ENCODE assay signal across 12 mouse cellular contexts in the genomic region with DNA sequence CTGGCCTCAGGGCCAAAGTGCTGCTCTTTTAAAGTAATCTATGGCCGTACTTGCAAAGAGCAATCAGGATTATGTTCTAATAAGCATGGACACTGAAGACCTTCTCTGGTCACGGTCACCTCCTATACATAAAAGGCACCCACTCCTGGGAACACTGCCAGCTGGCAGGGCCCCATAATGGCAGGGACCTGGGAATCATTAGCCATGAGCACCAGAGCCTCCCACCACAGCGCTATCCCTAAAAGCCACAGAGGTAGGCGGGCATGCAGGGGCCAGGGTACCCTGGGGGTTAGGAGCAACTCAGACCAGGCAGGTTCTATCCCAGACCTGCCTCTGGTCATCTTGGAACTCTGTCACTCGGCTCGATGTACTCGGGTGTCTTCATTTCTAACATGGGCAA. TPM values are rescaled to one million over a fixed set of nuclear protein-coding genes. Genes with fewer than 3 reads are reported as not detected.
DNase-seq lines count a peak whose midpoint lies in the region; ATAC-seq and TF ChIP-seq lines count a peak whose summit lies in the region.
"Had no signal": no experiment of that assay in that cellular context is flagged by ENCODE, and none has a peak within 500 bp of the region (broad histone marks: within the 10 kb centered on the region; RNA-seq: fewer than 3 reads in every experiment).

No protein-coding gene starts in this region.

- ATAC-seq in stomach, embryonic 15.5 days (ENCODE audit: insufficient read depth, low FRiP score, low read depth): 0 out of 2 replicates have a peak, but pooled peaks have one; percentile 19
- no peak for ATAC-seq in stomach, postnatal 0 days (ENCODE audit: low FRiP score, low TSS enrichment)
- ATAC-seq in kidney, embryonic 15.5 days (replicated peaks; ENCODE audit: low FRiP score): peak; percentile 42
- ATAC-seq: forebrain, postnatal 0 days had no signal

- no peak overlapping the region for H3K4me2 ChIP-seq in stomach, embryonic 15.5 days
- no peak overlapping the region for H3K4me2 ChIP-seq in stomach, postnatal 0 days (replicated peaks; ENCODE audit: low read depth)
- H3K4me2 ChIP-seq in kidney, embryonic 15.5 days: 0 out of 2 replicates have a peak overlapping the region, but pooled peaks have one; percentile 3
- H3K4me2 ChIP-seq: limb, embryonic 15.5 days had no signal

- peaks cover 7% of the 10 kb centered on the region; the same call in 1 of the 2 replicates for H3K4me1 ChIP-seq in stomach, embryonic 15.5 days
- peaks cover 3% of the 10 kb centered on the region; the same call in 1 of the 2 replicates for H3K4me1 ChIP-seq in stomach, postnatal 0 days (replicated peaks; ENCODE audit: control insufficient read depth, insufficient read depth)
- peaks cover 67% of the 10 kb centered on the region for H3K4me1 ChIP-seq in kidney, embryonic 15.5 days

- H3K36me3 ChIP-seq in stomach, embryonic 15.5 days: peaks cover 2% of the 10 kb centered on the region; the same call in 1 of the 2 replicates
- H3K36me3 ChIP-seq in stomach, postnatal 0 days (ENCODE audit: control insufficient read depth, insufficient read depth, low read length): no peaks in the 10 kb centered on the region; the same call in 1 of the 2 replicates
- 0 out of 2 replicates have a peak, but pooled peaks cover 9% of the 10 kb centered on the region for H3K36me3 ChIP-seq in kidney, embryonic 15.5 days
- H3K36me3 ChIP-seq: limb, embryonic 15.5 days had no signal

- no peak overlapping the region for H3K27ac ChIP-seq in stomach, embryonic 15.5 days
- no peak overlapping the region for H3K27ac ChIP-seq in stomach, postnatal 0 days (replicated peaks)
- peak overlapping the region; percentile 84 for H3K27ac ChIP-seq in kidney, embryonic 15.5 days
- H3K27ac ChIP-seq: heart, adult 2 months; limb, embryonic 15.5 days; macrophage had no signal

- no peaks in the 10 kb centered on the region for H3K9me3 ChIP-seq in stomach, embryonic 15.5 days
- no peaks in the 10 kb centered on the region for H3K9me3 ChIP-seq in stomach, postnatal 0 days (ENCODE audit: control insufficient read depth, low read length)
- no peaks in the 10 kb centered on the region for H3K9me3 ChIP-seq in kidney, embryonic 15.5 days (replicated peaks)
- H3K9me3 ChIP-seq: limb, embryonic 15.5 days had no signal

- no peaks in the 10 kb centered on the region for H3K27me3 ChIP-seq in stomach, embryonic 15.5 days (replicated peaks)
- H3K27me3 ChIP-seq in stomach, postnatal 0 days (ENCODE audit: control insufficient read depth, insufficient read depth, low read length): no peaks in the 10 kb centered on the region
- H3K27me3 ChIP-seq in kidney, embryonic 15.5 days: no peaks in the 10 kb centered on the region
- H3K27me3 ChIP-seq: limb, embryonic 15.5 days had no signal

- no peak overlapping the region for H3K4me3 ChIP-seq in stomach, embryonic 15.5 days (replicated peaks)
- no peak overlapping the region for H3K4me3 ChIP-seq in stomach, postnatal 0 days (ENCODE audit: low read depth, low read length)
- H3K4me3 ChIP-seq in kidney, embryonic 15.5 days (replicated peaks): no peak overlapping the region
- H3K4me3 ChIP-seq: heart, adult 2 months; limb, embryonic 15.5 days had no signal

- no peak for TF ChIP-seq CTCF in stomach, postnatal 0 days (IDR thresholded peaks at IDR 0.05; ENCODE audit: low read depth)

- no peak for TF ChIP-seq EP300 in stomach, postnatal 0 days (optimal IDR thresholded peaks at IDR 0.05)

- peak; percentile 47 for DNase-seq in heart, postnatal 4 days
- no peak for DNase-seq in heart, adult 9 months (ENCODE audit: low spot score in 2 of 2)
- no peak for DNase-seq in stomach, postnatal 0 days (ENCODE audit: low spot score)
- no peak for DNase-seq in layer of hippocampus, postnatal 14 days (ENCODE audit: low spot score in 2 of 2)
- no peak for DNase-seq in thymus, postnatal 14 days
- DNase-seq: forebrain, postnatal 0 days; heart, adult 2 months; right cerebral cortex, adult 18-20 months had no signal

- no peak overlapping the region for H3K9ac ChIP-seq in stomach, embryonic 15.5 days
- no peak overlapping the region for H3K9ac ChIP-seq in stomach, postnatal 0 days (ENCODE audit: low read length)
- H3K9ac ChIP-seq in kidney, embryonic 15.5 days: no peak overlapping the region
- H3K9ac ChIP-seq: forebrain, postnatal 0 days; limb, embryonic 15.5 days had no signal

- WGBS in stomach, embryonic 15.5 days: 83% methylated on average over 7 of the region's 7 CpGs
- 77% methylated on average over 7 of the region's 7 CpGs for WGBS in stomach, postnatal 0 days
- WGBS in kidney, embryonic 15.5 days: 58% methylated on average over 7 of the region's 7 CpGs

RNA-seq across cellular contexts. Expression of a gene that starts 45.0 kb away (rescaled TPM):
- total RNA-seq in heart, postnatal 4 days (2021): under 1 TPM in 1 of 2 experiments, not detected in 1; 0.18 TPM
- 24.8 and 29.1 TPM in 2 replicates for polyA plus RNA-seq in stomach, embryonic 15.5 days (2015; fragmentation: Nextera tagmentation; extraction: Ambion mirVana)
- polyA plus RNA-seq in stomach, postnatal 0 days (2015; fragmentation: Nextera tagmentation; extraction: Ambion mirVana): 28.9 and 33.2 TPM in 2 replicates
- 6.1 and 30.2 TPM in 2 replicates for polyA plus RNA-seq in kidney, embryonic 15.5 days (2015; fragmentation: Nextera tagmentation; extraction: Ambion mirVana)
- total RNA-seq in layer of hippocampus, postnatal 14 days (2021): 100 to 1,000 TPM; 151 to 154 TPM
- total RNA-seq: heart, adult 2 months had no signal
- polyA plus RNA-seq: macrophage had no signal
